Mouse (Mus musculus): ENCODE results near the gene Col28a1. TPM values are rescaled to one million over a fixed set of nuclear protein-coding genes. Genes with fewer than 3 reads are reported as not detected.

Col28a1 gene
- polyA plus RNA-seq, 1 experiment from 2014 or later, result 0.35 TPM

DNA sequence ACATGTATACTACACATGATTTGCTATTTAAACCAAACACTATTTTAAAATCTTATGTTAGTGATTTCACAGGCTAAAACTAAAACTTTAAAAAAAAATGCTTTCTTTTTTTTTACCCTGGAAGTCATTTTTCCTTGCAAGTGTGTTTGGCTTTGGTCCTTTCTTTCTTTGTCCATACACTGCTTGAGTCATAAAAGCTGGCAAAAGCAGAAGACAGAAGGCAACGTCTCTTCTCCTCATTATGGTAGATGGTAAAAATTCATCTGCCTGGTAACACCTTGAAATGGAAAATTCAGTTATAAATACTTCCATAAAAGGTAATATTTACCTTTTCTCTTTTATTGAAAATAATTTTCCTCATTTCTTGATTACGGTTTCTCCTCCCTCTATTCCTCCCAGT is 16.3 kb downstream of the Col28a1 start:
- no peak overlapping the region for H3K4me2 ChIP-seq (ENCODE audit: low read depth, low read length)
- no peaks in the 10 kb centered on the region for H3K9me3 ChIP-seq (ENCODE audit: control insufficient read depth, low read length)
- no peak overlapping the region for H3K27ac ChIP-seq (ENCODE audit: low read depth, low read length)
- H3K9ac ChIP-seq (replicated peaks; ENCODE audit: low read depth, low read length), result no peak overlapping the region
- H3K36me3 ChIP-seq (ENCODE audit: control insufficient read depth, insufficient read depth, low read length), result no peaks in the 10 kb centered on the region
- H3K4me1 ChIP-seq (ENCODE audit: control insufficient read depth, insufficient read depth, low read length), result no peaks in the 10 kb centered on the region
- H3K4me3 ChIP-seq (ENCODE audit: low read depth, low read length), result no peak overlapping the region
- H3K27me3 ChIP-seq (ENCODE audit: control insufficient read depth, insufficient read depth, low read length), result no peaks in the 10 kb centered on the region
- 83% methylated on average over 2 of the region's 2 CpGs for WGBS
- ATAC-seq (ENCODE audit: low read depth), result no peak

DNA sequence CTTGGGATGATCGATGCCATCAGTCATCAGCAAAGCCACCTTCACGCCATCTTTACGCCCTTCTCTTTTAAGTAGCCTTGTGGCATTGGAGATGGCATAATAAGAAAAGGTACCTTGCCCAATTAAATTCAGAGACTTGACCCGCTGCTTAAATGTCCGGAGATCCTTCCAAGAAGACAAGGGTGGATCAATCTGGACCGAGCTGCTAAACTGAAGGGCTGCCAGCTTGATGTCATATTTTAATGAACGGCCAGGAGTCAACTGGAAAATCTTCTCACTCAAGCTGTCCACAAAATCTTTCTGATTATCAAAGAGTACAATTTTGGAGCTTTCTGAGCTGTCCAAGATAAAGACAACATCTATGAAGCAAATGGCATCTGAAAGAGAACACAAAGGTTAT is 17.1 kb downstream of the Col28a1 start:
- Histone ChIP-seq H3K4me3 (ENCODE audit: low read depth, low read length) (no peak overlapping the region), H3K9me3 (ENCODE audit: control insufficient read depth, low read length) (no peaks in the 10 kb centered on the region), H3K9ac (replicated peaks; ENCODE audit: low read depth, low read length) (no peak overlapping the region), H3K4me1 (ENCODE audit: control insufficient read depth, insufficient read depth, low read length) (no peaks in the 10 kb centered on the region), H3K27me3 (ENCODE audit: control insufficient read depth, insufficient read depth, low read length) (no peaks in the 10 kb centered on the region), H3K36me3 (ENCODE audit: control insufficient read depth, insufficient read depth, low read length) (no peaks in the 10 kb centered on the region), H3K27ac (ENCODE audit: low read depth, low read length) (no peak overlapping the region), H3K4me2 (ENCODE audit: low read depth, low read length) (no peak overlapping the region)
- WGBS, result 97% methylated on average over 7 of the region's 7 CpGs
- no peak for ATAC-seq (ENCODE audit: low read depth)

DNA sequence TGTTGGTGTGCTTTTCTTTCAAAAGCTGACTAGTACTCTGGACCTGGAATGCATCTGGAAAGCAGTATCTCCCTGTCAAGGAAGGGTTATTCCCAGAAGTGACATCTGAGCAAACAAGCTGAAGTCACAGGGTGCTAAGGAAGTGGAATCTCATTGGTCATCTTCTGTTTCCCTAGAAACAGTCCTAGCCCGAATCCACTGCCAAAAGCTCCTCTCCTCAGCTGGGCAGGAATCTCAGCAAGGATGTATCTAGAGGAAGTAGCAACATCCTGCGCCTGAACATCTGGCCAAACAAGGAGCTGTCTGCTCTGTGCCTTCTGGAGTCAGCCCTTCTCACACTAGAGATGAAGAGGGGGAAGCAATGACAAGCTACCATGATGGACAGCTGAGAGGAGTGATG is 18.4 kb downstream of the Col28a1 start:
- Histone ChIP-seq H3K9ac (replicated peaks; ENCODE audit: low read depth, low read length) (no peak overlapping the region), H3K36me3 (ENCODE audit: control insufficient read depth, insufficient read depth, low read length) (no peaks in the 10 kb centered on the region), H3K4me2 (ENCODE audit: low read depth, low read length) (no peak overlapping the region), H3K4me3 (ENCODE audit: low read depth, low read length) (no peak overlapping the region), H3K27me3 (ENCODE audit: control insufficient read depth, insufficient read depth, low read length) (no peaks in the 10 kb centered on the region), H3K27ac (ENCODE audit: low read depth, low read length) (no peak overlapping the region), H3K4me1 (ENCODE audit: control insufficient read depth, insufficient read depth, low read length) (no peaks in the 10 kb centered on the region), H3K9me3 (ENCODE audit: control insufficient read depth, low read length) (no peaks in the 10 kb centered on the region)
- ATAC-seq (ENCODE audit: low read depth), result no peak
- WGBS, result 65% methylated on average over 2 of the region's 2 CpGs

DNA sequence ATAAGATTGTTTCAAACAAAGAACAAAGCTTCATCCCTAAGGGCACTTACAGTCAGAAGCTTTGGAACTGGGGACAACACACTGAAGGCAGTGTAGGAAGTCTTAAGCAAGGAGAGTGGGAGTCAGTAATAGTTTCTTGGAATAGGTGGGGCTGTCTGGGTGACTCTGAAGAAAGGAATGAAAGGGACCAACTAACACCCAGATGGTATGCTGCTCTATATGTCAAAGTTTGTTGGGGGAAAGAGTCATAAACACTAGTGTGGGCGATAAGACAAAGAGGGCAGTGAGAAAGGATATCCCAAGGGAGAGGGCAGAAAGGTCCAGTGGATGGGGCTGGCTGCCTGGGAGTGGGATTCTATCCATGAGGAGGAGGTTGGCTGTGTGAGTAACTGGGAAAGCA is 20.3 kb downstream of the Col28a1 start:
- no peaks in the 10 kb centered on the region for H3K36me3 ChIP-seq (ENCODE audit: control insufficient read depth, insufficient read depth, low read length)
- no peak overlapping the region for H3K4me2 ChIP-seq (ENCODE audit: low read depth, low read length)

DNA sequence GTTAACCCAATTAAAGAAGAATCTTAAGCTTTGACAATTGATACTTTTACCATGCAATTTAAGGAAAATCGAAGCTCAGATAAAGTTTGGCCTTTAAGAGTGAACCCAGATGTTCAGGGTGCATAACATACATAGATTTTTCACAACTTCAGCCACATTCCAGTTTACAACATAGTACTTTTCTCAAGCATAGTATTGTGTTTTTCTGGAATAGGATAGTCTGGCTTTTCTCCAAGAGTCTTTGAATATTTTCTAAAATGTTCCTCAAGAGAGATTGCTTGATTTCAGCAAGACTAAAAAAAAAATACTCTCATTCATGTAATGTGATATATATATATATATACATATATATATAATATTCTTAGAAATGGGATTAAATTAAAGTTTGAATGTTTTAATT is 27.7 kb downstream of the Col28a1 start:
- no peaks in the 10 kb centered on the region for H3K4me1 ChIP-seq (ENCODE audit: control insufficient read depth, insufficient read depth, low read length)
- H3K4me3 ChIP-seq (ENCODE audit: low read depth, low read length), result no peak overlapping the region
- H3K4me2 ChIP-seq (ENCODE audit: low read depth, low read length), result no peak overlapping the region
- ATAC-seq (ENCODE audit: low read depth), result no peak
- WGBS, result 68% methylated on average over 1 of the region's 1 CpGs
- no peaks in the 10 kb centered on the region for H3K9me3 ChIP-seq (ENCODE audit: control insufficient read depth, low read length)
- H3K27me3 ChIP-seq (ENCODE audit: control insufficient read depth, insufficient read depth, low read length), result no peaks in the 10 kb centered on the region
- H3K27ac ChIP-seq (ENCODE audit: low read depth, low read length), result no peak overlapping the region
- no peak overlapping the region for H3K9ac ChIP-seq (replicated peaks; ENCODE audit: low read depth, low read length)
- no peaks in the 10 kb centered on the region for H3K36me3 ChIP-seq (ENCODE audit: control insufficient read depth, insufficient read depth, low read length)

More for the DNA sequence above, 20.3 kb downstream of the Col28a1 start:
- no peak overlapping the region for H3K27ac ChIP-seq (ENCODE audit: low read depth, low read length)
- no peak for ATAC-seq (ENCODE audit: low read depth)
- H3K27me3 ChIP-seq (ENCODE audit: control insufficient read depth, insufficient read depth, low read length), result no peaks in the 10 kb centered on the region
- no peak overlapping the region for H3K4me3 ChIP-seq (ENCODE audit: low read depth, low read length)
- no peaks in the 10 kb centered on the region for H3K9me3 ChIP-seq (ENCODE audit: control insufficient read depth, low read length)
- no peak overlapping the region for H3K9ac ChIP-seq (replicated peaks; ENCODE audit: low read depth, low read length)
- WGBS, result 68% methylated on average over 1 of the region's 1 CpGs
- H3K4me1 ChIP-seq (ENCODE audit: control insufficient read depth, insufficient read depth, low read length), result no peaks in the 10 kb centered on the region

DNA sequence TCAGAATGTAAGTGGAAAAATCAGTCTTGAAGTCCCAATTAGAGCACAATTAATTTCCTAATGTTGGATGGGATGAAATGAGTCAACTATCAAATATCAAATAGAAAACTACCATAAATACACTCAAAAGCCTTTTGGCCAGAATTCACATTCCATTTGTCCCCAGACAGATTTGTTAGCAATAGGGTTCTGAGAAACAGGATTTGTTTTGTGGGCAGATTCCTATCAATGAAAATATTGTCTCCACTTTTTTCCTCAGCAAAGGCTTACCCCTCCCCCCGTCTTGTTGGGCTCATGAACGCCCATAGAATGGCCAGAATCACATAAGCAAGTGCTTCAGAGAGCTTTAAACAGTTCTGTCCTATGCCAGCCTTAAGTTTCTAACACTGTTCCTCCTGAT is 32.4 kb downstream of the Col28a1 start:
- H3K4me3 ChIP-seq (ENCODE audit: low read depth, low read length), result no peak overlapping the region
- H3K9ac ChIP-seq (replicated peaks; ENCODE audit: low read depth, low read length), result no peak overlapping the region
- H3K27ac ChIP-seq (ENCODE audit: low read depth, low read length), result no peak overlapping the region
- H3K36me3 ChIP-seq (ENCODE audit: control insufficient read depth, insufficient read depth, low read length), result no peaks in the 10 kb centered on the region
- H3K9me3 ChIP-seq (ENCODE audit: control insufficient read depth, low read length), result no peaks in the 10 kb centered on the region
- WGBS, result 67% methylated on average over 2 of the region's 2 CpGs
- no peak overlapping the region for H3K4me2 ChIP-seq (ENCODE audit: low read depth, low read length)
- H3K4me1 ChIP-seq (ENCODE audit: control insufficient read depth, insufficient read depth, low read length), result no peaks in the 10 kb centered on the region
- no peak for ATAC-seq (ENCODE audit: low read depth)
- H3K27me3 ChIP-seq (ENCODE audit: control insufficient read depth, insufficient read depth, low read length), result no peaks in the 10 kb centered on the region

DNA sequence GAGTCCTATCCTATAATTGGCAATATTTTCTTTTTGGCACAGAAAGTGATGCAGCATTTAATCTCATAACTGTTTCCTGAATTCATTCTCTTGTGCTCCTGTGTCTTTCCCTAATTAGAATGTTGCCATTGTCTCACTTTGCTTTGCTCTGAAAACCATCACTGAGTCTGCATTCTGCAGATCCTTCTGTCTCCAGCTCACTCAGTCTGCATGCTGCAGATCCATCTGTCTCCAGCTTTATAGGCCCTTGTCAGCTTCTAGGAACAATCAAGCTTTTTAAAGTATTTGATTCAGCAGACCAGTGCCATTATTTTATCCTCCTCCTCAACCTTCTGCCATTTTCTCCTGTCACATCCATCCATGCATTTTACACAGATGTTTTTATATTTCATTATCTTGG is 35.3 kb downstream of the Col28a1 start:
- ATAC-seq (ENCODE audit: low read depth), result no peak
- Histone ChIP-seq H3K9ac (replicated peaks; ENCODE audit: low read depth, low read length) (no peak overlapping the region), H3K27ac (ENCODE audit: low read depth, low read length) (no peak overlapping the region), H3K9me3 (ENCODE audit: control insufficient read depth, low read length) (no peaks in the 10 kb centered on the region), H3K4me1 (ENCODE audit: control insufficient read depth, insufficient read depth, low read length) (0 out of 2 replicates have a peak, but pooled peaks cover 3% of the 10 kb centered on the region), H3K27me3 (ENCODE audit: control insufficient read depth, insufficient read depth, low read length) (no peaks in the 10 kb centered on the region), H3K36me3 (ENCODE audit: control insufficient read depth, insufficient read depth, low read length) (no peaks in the 10 kb centered on the region), H3K4me3 (ENCODE audit: low read depth, low read length) (no peak overlapping the region), H3K4me2 (ENCODE audit: low read depth, low read length) (no peak overlapping the region)

DNA sequence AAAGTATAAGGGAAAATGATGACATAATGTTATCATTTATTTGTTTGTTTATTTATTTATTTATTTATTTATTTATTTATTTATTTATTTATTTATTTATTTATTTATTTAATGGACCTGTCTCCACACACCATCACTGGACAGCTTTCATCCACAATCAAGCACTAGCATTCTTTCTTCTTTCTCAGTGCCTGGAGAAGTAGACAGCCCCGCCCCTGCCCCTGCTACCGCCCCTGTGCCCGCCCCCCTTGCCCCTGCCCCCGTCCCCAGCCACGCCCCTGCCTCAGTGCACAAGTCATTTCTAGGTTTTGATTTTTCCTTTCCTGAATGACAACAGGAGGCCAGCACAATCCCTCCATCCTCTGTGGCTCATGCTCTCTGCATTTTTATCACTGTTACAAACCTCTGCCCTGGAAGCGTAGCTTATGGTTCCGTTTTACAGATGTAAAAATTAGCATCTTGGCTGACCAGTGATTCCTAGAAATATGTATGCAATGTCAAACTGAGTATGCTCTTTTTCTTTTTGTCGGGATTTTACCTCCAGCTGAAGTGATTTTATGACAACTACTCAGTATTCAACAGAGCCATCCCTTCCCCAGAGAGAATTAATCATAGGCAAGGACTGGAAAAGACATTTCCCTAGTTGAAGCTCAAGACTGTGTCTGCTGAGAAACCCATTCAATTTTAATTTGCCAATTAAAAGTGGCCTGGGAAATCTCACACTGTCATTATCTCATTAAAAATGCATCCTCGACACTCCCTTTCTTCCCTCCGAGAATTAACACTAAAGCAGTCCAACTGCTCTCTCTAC is 39.7 kb downstream of the Col28a1 start:
- Histone ChIP-seq H3K9ac (replicated peaks; ENCODE audit: low read depth, low read length) (no peak overlapping the region), H3K4me1 (ENCODE audit: control insufficient read depth, insufficient read depth, low read length) (0 out of 2 replicates have a peak, but pooled peaks cover 3% of the 10 kb centered on the region), H3K27ac (ENCODE audit: low read depth, low read length) (no peak overlapping the region), H3K36me3 (ENCODE audit: control insufficient read depth, insufficient read depth, low read length) (no peaks in the 10 kb centered on the region), H3K4me3 (ENCODE audit: low read depth, low read length) (no peak overlapping the region), H3K9me3 (ENCODE audit: control insufficient read depth, low read length) (no peaks in the 10 kb centered on the region), H3K4me2 (ENCODE audit: low read depth, low read length) (no peak overlapping the region), H3K27me3 (ENCODE audit: control insufficient read depth, insufficient read depth, low read length) (no peaks in the 10 kb centered on the region)
- ATAC-seq (ENCODE audit: low read depth), result peak; percentile 92
- WGBS, result 43% methylated on average over 10 of the region's 10 CpGs

DNA sequence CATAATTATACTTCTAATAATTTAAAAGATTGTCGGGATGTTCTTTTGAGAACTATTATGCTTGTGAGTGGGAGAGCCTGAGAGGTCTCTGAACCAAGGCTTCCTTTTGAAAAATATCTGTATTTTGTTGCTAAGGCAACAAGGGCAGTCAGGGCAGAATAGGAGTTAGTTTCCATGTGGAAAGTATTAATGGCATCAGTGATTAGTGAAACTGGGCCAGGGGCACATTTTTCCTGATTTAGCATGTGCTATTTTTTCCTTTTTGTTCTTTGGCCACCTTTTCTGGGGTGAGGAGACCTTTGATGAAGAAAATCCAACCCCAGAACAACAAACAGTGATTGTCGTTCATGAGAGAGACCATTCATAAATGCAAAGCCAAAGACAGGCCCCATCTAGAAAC is 43.5 kb downstream of the Col28a1 start:
- Histone ChIP-seq H3K9ac (replicated peaks; ENCODE audit: low read depth, low read length) (no peak overlapping the region), H3K4me2 (ENCODE audit: low read depth, low read length) (no peak overlapping the region), H3K27me3 (ENCODE audit: control insufficient read depth, insufficient read depth, low read length) (no peaks in the 10 kb centered on the region), H3K4me3 (ENCODE audit: low read depth, low read length) (no peak overlapping the region), H3K4me1 (ENCODE audit: control insufficient read depth, insufficient read depth, low read length) (0 out of 2 replicates have a peak, but pooled peaks cover 3% of the 10 kb centered on the region), H3K36me3 (ENCODE audit: control insufficient read depth, insufficient read depth, low read length) (no peaks in the 10 kb centered on the region), H3K27ac (ENCODE audit: low read depth, low read length) (no peak overlapping the region), H3K9me3 (ENCODE audit: control insufficient read depth, low read length) (no peaks in the 10 kb centered on the region)
- WGBS, result 86% methylated on average over 2 of the region's 2 CpGs
- no peak for ATAC-seq (ENCODE audit: low read depth)

Data from neural tube, embryonic 14.5 days (tissue).